Mouse (Mus musculus) adrenal gland (tissue): ENCODE data around the gene P4ha3.
"Not testable (repeated sequence)": the region's sequence is repeated elsewhere in the genome, so short reads cannot be mapped to it uniquely, and the experiment has no call there.

Experiments
- intact Hi-C: fragments of 180-260 bp; cut with DNase I; formaldehyde crosslinking; loops from one replicate; pipeline ENCODE4 v1.15.1; 2025
- long read RNA-seq, 2 experiments: library from polyadenylated mRNA; unstranded; transcript quantifications; one replicate each; pipeline ENCODE4 v2.0.0; 2020; ENCODE audit warnings: borderline replicate concordance in 1 of 2; ENCODE audit not compliant: insufficient replicate concordance in 1 of 2

P4ha3 gene
- long read RNA-seq, experiment 1 = 0 reads
- long read RNA-seq, experiment 2, partial matches to known transcripts = 0 of 1 reads
- long read RNA-seq, experiment 2, other reads (novel, unspliced or antisense) = 1 of 1 reads

DNA sequence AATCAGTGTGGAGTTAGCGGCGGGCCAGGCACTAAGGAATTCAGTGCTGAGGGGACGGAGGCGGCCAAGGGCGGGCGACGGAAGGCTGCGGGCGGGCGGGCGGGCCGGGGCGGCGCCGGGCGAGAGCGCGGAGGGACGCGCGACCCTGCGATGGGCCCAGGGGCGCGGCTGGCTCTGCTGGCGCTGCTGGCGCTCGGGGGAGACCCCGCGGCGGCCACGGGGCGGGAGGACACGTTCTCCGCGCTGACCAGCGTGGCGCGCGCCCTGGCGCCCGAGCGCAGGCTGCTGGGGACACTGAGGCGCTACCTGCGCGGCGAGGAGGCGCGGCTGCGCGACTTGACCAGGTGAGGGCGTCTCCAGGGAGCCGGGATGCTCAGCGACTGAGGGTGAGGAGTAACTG, at the start of gene P4ha3:
TSS of gene P4ha3 (plus strand) at position 138 of the 400 bp plus-strand sequence.
- intact Hi-C loops = no loop called here

DNA sequence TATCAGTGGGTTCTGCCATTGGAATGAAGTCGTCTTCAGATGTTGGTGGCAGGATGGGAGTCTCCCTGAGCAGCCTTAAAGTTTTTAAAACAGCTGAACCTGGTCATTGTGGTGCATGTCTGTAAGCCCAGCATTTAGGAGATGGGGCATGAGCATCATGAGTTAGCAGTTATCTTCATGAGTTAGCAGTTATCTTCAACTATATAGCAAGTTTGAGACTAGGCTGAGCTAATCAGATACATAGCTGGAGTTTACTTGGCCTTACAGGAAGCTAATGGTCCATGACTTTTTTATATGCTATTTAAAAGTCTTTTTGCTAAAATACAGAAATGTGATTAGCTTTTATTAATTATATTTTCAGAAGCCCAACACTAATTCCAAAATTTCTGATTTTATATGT, 47.0 kb upstream of the P4ha3 start:
- intact Hi-C loops = loop anchor here (5.0 kb wide), 1 partner anchor 111 kb away; no protein-coding TSS in a partner anchor

- intact Hi-C loops = no loop called here
Observed at GRCm38 (mm10) chr7:100240601-100241000, 44.7 kb upstream of the P4ha3 start.

DNA sequence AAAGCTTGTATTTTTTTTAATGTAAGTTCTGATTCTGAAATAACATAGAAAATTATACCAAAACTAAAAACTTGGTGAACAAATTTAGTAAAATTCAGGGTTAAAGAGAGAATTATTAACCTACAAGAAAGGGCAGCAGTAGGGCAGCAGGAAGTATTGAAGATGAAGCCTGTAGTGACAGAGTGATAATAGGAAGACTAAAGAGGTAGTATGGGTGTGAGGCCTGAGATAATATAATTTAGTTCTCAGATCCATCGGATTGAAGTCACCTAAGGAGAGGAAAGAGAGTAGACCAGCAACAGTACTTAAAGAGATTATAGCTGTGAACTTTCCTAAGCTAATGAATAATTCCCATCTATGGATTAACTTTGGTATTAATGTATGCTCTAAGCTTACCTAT, 42.3 kb upstream of the P4ha3 start:
- intact Hi-C loops = no loop called here

DNA sequence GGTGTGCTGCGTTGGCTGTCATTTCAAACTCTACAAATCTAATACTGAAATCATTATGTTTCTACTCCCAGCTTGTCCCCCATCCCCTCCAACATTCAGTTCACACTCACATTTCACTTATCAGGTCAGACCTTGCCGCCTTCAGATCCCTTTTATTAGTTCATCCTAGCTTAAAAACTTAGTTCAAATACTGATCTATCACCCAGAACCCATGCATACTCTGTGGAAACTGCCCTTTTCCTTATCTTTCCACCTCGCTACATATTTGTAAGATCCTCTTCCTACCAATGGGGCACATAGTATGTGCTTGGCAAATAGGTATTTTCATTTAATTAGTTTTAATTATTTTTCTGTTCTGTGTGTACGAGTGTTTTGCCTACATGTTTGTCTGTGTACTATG, 41.1 kb upstream of the P4ha3 start:
- intact Hi-C loops = no loop called here

- intact Hi-C loops = no loop called here
Observed at GRCm38 (mm10) chr7:100245176-100245575, 40.1 kb upstream of the P4ha3 start.

GRCm38 (mm10) chr7:100250667-100251066, 34.7 kb upstream of the P4ha3 start:
- intact Hi-C loops = no loop called here

DNA sequence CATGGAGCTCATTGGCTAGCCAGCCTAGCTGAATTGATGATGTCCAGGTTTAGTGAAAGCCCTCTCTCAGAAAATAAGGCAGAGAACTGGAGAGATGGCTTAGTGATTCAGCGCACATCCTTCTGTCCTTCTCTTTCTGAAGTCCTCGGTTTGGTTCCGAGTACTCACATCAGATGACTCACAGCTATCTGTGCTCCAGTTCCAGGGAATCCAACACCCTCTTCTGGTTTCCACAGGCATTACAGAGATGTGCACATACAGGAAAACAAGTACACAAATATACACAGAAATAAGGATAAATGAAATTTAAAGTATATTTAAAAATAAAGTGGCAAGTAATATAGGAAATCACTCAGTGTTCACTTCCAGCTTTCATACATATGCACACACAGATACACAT, 23.0 kb upstream of the P4ha3 start:
- intact Hi-C loops = no loop called here

- intact Hi-C loops = not testable (repeated sequence)
Observed at GRCm38 (mm10) chr7:100264934-100265333, 20.4 kb upstream of the P4ha3 start.

DNA sequence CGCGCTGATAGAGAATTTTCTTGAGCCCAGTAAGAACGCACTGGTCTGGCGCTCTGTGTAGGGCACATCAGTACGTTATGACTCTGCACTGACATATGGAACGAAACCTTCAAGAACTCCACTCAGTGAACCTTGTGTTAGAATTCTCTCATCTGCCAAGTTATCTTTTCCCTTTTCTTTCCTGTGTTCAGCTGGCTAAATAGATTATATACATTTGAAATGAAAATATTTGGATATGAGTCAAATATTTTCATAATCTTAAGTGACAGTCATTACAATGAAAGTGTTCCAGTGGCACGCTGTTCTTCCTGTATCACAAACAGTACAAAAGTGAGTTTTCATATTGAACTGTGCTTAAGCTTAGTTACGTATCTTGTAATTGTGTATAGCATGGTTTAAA, 13.0 kb upstream of the P4ha3 start:
- intact Hi-C loops = no loop called here

DNA sequence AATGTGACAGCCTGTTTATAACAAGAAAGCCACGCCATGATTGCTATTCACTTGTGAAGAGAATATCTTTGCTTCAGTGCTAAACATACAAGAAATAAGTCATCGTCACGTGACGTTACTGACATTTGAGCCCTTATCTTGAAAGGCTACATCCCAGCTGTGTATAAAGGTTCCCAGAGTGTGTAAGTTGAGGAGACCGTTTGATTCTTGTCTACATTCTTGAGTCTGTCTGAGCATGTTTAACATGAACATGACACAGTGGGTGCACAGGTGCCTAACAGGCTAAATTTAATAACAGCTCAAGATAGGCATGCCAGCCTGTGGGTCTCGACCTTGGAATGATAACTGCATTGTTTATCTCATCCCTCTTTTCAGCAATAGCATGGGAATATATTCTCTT, 10.8 kb upstream of the P4ha3 start:
- intact Hi-C loops = no loop called here

DNA sequence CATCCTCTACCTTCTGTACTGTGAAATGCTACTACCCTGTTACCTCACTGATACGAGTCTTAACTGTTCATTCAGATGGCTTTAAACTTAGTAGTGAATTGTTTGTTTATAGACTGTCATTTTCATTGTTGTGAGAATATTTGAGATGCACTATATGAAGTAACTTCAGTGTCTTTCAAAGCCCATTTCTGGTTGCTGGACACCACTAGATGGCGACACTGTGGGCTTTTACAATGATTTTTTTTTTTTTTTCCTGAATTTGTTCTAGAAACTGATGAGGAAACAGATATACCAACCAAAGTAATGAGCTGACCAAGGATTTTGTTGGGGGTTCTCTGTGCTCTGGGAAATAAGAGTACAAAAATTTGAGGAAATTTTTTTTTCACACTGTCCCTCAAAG, 8.9 kb upstream of the P4ha3 start:
- intact Hi-C loops = no loop called here

DNA sequence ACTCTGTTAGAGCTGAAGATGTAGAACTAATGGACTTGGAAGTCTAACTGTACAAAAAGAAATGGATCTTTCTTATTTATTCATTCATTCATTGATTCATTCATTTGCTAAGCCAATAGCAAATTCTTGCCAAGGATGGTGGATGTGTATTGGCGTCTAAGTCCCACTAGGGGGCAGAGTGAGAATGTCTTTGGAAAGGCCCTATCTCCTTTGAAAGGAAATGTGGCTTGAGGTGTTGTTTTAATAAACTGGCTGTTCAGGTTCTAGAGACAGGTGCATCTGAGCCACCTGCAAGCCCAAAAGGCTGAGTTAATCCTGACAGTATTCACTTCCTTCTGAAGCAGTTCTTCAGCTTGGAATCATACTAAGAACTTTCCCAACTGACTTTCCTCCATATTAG, 5.5 kb upstream of the P4ha3 start:
- intact Hi-C loops = loop anchor here (2.0 kb wide), 1 partner anchor 45 kb away; no protein-coding TSS in a partner anchor

DNA sequence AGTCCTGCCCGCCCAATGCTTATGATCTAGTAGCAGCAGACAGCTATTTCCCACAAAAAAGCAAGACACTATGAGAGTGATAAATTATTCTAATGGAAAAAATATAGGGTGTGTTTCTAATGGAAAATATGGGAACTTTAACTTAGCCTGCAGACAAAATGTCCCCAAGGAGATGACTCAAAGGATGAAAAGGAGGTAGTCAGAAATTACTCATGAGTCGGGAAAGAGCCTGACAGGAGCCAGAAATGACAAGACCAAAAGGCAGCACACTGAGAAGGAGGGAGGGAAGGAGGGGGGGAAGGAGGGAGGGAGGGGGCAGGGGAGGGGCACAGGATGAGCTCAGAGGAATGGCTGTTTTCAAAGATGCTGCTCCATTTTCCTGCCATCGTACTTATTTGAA, 3.7 kb upstream of the P4ha3 start:
- intact Hi-C loops = loop anchor here (2.0 kb wide), 1 partner anchor 43 kb away; no protein-coding TSS in a partner anchor

- intact Hi-C loops = no loop called here
Observed at GRCm38 (mm10) chr7:100283298-100283697, 2.0 kb upstream of the P4ha3 start.

DNA sequence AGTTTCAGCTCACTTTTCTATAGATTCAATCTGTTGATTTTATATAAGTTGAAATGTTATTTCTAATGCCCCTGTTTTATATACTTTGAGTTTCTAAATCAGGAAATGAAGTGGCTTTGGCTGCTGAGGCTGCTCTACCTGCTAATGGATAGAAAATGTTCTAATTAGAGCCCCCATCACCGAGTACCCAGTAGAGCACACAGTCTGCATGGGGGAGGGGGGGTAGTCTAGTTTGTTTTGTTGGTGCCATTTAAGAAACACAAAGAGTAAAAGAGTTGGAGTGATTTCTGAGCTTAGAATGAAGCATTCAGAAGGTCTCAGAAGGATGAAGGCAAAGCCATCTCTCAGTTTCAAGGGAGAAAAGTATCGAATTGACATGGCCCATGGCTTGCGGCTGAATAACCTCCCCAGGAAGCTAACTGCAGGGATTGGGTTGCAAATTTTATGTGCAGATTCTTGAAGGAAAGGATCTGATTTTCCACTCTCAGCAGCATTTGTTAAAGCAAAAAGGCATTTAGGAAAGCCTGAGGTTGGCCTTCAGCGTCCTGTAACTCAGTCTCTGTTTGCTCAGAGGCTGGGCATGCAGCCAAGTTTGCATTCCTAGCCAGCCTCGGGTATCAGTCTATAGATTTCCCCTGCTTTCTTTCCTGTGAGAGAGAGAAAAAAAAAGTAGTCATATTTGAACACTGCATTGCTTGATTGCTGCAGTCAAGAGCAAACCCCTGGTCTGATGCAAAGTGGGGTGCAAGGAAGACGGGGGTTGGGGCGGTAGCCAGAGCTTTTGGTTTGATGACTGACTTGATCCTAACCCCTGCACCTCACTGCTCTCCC, 2.6 kb downstream of the P4ha3 start:
- intact Hi-C loops = no loop called here

GRCm38 (mm10) chr7:100288622-100289021, 3.3 kb downstream of the P4ha3 start:
- intact Hi-C loops = no loop called here

DNA sequence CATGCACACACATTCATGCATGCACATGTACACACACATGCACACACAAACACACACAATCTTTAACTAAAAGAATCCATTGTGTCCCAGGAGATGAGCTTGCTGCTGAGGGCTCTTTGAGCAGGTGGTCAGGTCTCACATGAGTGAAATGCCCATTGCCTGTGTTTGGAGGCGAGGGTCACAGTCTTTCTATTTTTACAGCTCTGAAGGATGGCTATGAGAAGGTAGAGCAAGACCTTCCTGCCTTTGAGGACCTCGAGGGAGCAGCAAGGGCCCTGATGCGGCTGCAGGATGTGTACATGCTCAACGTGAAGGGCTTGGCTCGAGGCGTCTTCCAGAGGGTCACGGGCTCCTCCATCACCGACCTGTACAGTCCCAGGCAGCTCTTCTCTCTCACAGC, 8.2 kb downstream of the P4ha3 start:
- intact Hi-C loops = no loop called here

DNA sequence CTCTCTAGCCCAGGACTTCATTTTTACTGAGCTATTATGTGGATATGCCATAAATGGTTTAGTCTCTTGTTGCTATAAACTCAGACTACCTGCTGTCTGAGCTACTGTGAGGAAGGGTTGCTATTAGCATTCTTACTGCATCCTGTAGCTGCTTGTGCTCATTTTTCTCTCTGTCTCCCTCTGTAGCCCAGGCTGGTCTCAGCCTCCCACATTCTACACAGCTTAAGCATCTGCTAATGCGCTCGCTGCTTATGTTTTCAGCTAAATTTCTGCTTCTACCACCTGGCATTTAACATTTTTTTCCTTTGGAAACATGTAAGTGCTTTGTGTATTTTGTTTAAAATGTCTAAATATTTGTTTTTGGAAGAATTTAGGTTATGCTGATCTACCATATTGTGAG, 10.4 kb downstream of the P4ha3 start:
- intact Hi-C loops = no loop called here

DNA sequence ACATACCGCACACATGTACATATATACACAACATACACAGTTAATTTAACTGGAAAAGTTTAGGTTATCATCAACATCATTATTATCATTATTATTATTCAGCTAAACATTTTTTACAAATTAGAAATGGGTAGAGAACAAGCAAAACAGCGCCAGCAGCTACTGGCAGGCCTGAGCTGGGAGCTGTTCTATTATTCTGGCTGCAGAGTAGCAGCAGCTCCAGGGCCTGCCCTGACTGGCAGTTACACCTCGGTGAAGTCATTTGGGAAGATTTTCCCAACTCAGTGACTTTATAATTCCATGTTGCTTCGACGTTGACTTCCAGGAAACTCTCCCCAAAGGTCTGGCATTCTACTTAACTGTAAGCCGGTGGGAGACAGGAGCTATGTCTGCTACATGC, 11.4 kb downstream of the P4ha3 start:
- intact Hi-C loops = no loop called here

- intact Hi-C loops = no loop called here
Observed at GRCm38 (mm10) chr7:100298861-100299510, 13.7 kb downstream of the P4ha3 start.

GRCm38 (mm10) chr7:100301390-100301789, 16.1 kb downstream of the P4ha3 start:
- intact Hi-C loops = no loop called here

DNA sequence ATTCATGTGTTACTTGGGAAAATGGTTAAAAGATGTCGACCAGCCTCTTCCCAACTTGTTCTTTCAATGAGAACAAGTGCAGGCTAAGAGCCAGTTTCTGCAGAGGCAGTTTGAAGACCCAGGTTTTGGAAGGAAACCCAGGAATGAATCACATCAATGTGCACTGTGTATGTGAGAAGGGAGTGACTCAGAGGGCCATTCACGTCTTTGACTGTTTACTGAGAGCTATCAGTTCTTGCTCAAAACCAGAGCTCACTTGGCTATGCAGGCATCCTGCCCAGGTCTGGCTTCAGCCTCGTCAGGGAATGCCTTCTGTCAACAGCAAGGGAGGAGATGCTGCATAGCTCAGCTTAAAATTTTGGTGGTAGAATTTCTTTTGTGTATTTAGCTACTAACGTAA, 17.0 kb downstream of the P4ha3 start:
- intact Hi-C loops = no loop called here
